Mouse (Mus musculus) stomach, embryonic 16.5 days (tissue): Measurements from ENCODE around the gene Ogdh. TPM values are rescaled to one million over a fixed set of nuclear protein-coding genes. Genes with fewer than 3 reads are reported as not detected.

Experiments used
- ATAC-seq: fragments of 200-750 bp; cut with Nextera tagmentation; 2 replicates; pipeline ENCODE4 v1.8.0; 2017; ENCODE audit warnings: moderate number of reproducible peaks, moderate TSS enrichment; ENCODE audit not compliant: insufficient read depth, low FRiP score
- H3K27ac ChIP-seq: fragments of 300-500 bp; sonication (generic); 2 replicates; pipeline ENCODE4 v1.5.1; 2014; ENCODE audit warnings: low read length
- H3K27me3 ChIP-seq: fragments of 300-500 bp; sonication (generic); 2 replicates; pipeline ENCODE4 v1.6.1; 2014; ENCODE audit warnings: low read length, control low read depth, mixed read lengths; ENCODE audit not compliant: control insufficient read depth, insufficient read depth
- H3K36me3 ChIP-seq: fragments of 300-500 bp; sonication (generic); 2 replicates; pipeline ENCODE4 v1.6.1; 2014; ENCODE audit warnings: low read length; ENCODE audit not compliant: control insufficient read depth, insufficient read depth
- H3K4me1 ChIP-seq: fragments of 300-500 bp; sonication (generic); 2 replicates; pipeline ENCODE4 v1.6.1; 2014; ENCODE audit warnings: low read length, control low read depth, mixed read lengths; ENCODE audit not compliant: control insufficient read depth, insufficient read depth
- H3K4me2 ChIP-seq: fragments of 300-500 bp; sonication (generic); 2 replicates; pipeline ENCODE4 v1.6.1; 2014; ENCODE audit warnings: low read depth, low read length, mixed read lengths
- H3K4me3 ChIP-seq: fragments of 300-500 bp; sonication (generic); replicated peaks from 2 replicates; pipeline ENCODE4 v1.5.1; 2014; ENCODE audit warnings: mild to moderate bottlenecking, low read length
- H3K9ac ChIP-seq: fragments of 300-500 bp; sonication (generic); 2 replicates; pipeline ENCODE4 v1.6.1; 2014; ENCODE audit warnings: low read length
- H3K9me3 ChIP-seq: fragments of 300-500 bp; sonication (generic); replicated peaks from 2 replicates; pipeline ENCODE4 v1.6.1; 2016; ENCODE audit warnings: low read length, control low read depth; ENCODE audit not compliant: control insufficient read depth
- WGBS: fragments of 180-500 bp; shearing (Covaris S2); extraction: QIAGEN DNeasy Blood & Tissue Kit; methylation state at CpG from one replicate; pipeline ENCODE4 v1.1.7; 2014; 5-methylcytosine and 5-hydroxymethylcytosine counted together
- polyA plus RNA-seq: library from polyadenylated mRNA; unstranded; fragments of >200 nt; fragmentation: Nextera tagmentation; extraction: Ambion mirVana; gene quantifications from 2 replicates; pipeline ENCODE4 v1.2.1, GENCODE M21; 2015

Ogdh gene
- polyA plus RNA-seq, 1 experiment from 2014 or later, result 134 TPM

DNA sequence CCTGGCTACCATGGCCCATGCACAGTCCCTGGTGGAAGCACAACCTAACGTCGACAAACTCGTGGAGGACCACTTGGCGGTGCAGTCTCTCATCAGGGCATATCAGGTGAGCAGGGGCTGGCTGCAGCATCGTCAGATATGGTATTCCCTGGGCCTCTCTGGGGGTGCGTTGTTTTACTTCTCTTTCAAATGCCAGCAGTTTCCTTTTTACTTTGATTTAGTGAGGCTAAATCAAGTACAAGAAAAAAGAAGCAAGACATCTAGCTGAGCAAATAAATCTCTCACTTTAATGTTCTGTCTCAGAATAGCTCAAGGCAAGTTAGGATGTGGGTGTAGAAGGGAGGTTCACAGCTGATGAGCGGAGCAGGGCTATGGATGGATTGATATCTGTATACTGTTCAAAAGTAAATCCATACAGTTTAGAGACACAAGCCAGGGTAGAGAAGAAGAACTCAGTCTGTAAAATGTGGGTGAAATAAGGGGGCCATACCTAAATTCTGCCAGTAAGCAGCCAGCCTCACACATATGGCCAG lies 22.5 kb downstream of the Ogdh start:
- no peak for ATAC-seq
- Histone ChIP-seq H3K4me3 (no peak overlapping the region), H3K4me2 (no peak overlapping the region), H3K9me3 (no peaks in the 10 kb centered on the region), H3K27ac (no peak overlapping the region), H3K27me3 (no peaks in the 10 kb centered on the region), H3K9ac (no peak overlapping the region), H3K36me3 (peaks cover 8% of the 10 kb centered on the region; the same call in 1 of the 2 replicates), H3K4me1 (no peaks in the 10 kb centered on the region)
- WGBS, result 82% methylated on average over 7 of the region's 7 CpGs

GRCm38 (mm10) chr11:6316821-6317220 lies 25.4 kb downstream of the Ogdh start:
- Histone ChIP-seq H3K4me3 (no peak overlapping the region), H3K27ac (no peak overlapping the region), H3K4me2 (no peak overlapping the region), H3K9me3 (no peaks in the 10 kb centered on the region), H3K27me3 (no peaks in the 10 kb centered on the region), H3K36me3 (peaks cover 11% of the 10 kb centered on the region), H3K9ac (no peak overlapping the region), H3K4me1 (no peaks in the 10 kb centered on the region)
- ATAC-seq, result no peak
- WGBS, result 90% methylated on average over 11 of the region's 11 CpGs

DNA sequence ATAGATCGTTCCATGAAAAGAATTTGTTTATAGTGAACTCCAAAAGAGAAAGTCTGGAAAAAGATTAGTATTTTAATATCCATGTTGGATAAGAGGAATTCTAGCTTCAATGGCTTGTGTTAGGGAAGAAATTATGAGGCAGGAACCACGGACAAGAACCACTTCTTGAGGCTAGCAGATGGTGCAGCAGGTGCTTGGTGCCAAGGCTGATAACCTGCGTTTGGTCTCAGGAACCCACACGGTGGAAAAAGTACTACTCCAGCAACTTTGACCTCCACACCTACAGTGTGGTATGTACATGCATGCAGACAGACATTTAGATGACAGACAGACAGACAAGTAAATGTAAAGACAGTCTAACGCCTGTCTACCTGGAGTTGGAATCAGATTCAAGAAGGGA lies 27.1 kb downstream of the Ogdh start:
- H3K4me1 ChIP-seq, result no peaks in the 10 kb centered on the region
- no peaks in the 10 kb centered on the region for H3K9me3 ChIP-seq
- WGBS, result 90% methylated on average over 5 of the region's 5 CpGs
- peaks cover 11% of the 10 kb centered on the region for H3K36me3 ChIP-seq
- H3K27me3 ChIP-seq, result no peaks in the 10 kb centered on the region
- H3K9ac ChIP-seq, result no peak overlapping the region
- H3K4me3 ChIP-seq, result no peak overlapping the region
- no peak overlapping the region for H3K27ac ChIP-seq
- no peak overlapping the region for H3K4me2 ChIP-seq
- no peak for ATAC-seq

DNA sequence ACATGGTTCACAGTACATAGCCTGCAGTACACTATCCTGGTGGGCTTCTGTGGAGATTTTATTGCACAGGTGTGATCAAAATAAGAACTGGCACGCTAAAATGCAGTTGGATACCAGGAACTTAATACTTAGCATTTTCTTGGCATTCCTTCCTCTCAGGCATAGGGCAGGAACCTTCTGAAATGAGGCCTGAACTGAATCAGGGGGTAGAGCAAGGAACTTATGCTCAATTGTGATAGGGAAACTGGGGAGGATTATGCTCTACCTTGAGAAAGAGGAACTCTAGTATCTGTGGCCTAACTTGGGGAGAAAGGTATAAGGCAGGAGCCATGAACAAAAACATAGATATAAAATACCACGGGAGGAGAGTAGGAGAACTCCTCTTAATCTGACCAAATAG lies 27.9 kb downstream of the Ogdh start:
- H3K27me3 ChIP-seq, result no peaks in the 10 kb centered on the region
- H3K9me3 ChIP-seq, result no peaks in the 10 kb centered on the region
- no peak for ATAC-seq
- no peaks in the 10 kb centered on the region for H3K4me1 ChIP-seq
- peaks cover 10% of the 10 kb centered on the region for H3K36me3 ChIP-seq
- 92% methylated on average over 2 of the region's 2 CpGs for WGBS
- no peak overlapping the region for H3K4me3 ChIP-seq
- no peak overlapping the region for H3K9ac ChIP-seq
- H3K4me2 ChIP-seq, result no peak overlapping the region
- no peak overlapping the region for H3K27ac ChIP-seq

- no peaks in the 10 kb centered on the region for H3K4me1 ChIP-seq
- no peak overlapping the region for H3K27ac ChIP-seq
- H3K4me2 ChIP-seq, result no peak overlapping the region
- no peaks in the 10 kb centered on the region for H3K9me3 ChIP-seq
- 82% methylated on average over 2 of the region's 2 CpGs for WGBS
- no peak overlapping the region for H3K4me3 ChIP-seq
- peaks cover 6% of the 10 kb centered on the region for H3K36me3 ChIP-seq
- no peak for ATAC-seq
- H3K9ac ChIP-seq, result no peak overlapping the region
- H3K27me3 ChIP-seq, result no peaks in the 10 kb centered on the region
These were observed 30.7 kb downstream of the Ogdh start for GRCm38 (mm10) chr11:6322086-6322485.

GRCm38 (mm10) chr11:6323348-6323747 lies 31.9 kb downstream of the Ogdh start:
- H3K27ac ChIP-seq, result no peak overlapping the region
- no peaks in the 10 kb centered on the region for H3K9me3 ChIP-seq
- H3K4me1 ChIP-seq, result no peaks in the 10 kb centered on the region
- H3K4me2 ChIP-seq, result no peak overlapping the region
- H3K27me3 ChIP-seq, result no peaks in the 10 kb centered on the region
- WGBS, result 76% methylated on average over 5 of the region's 5 CpGs
- no peak for ATAC-seq
- peaks cover 3% of the 10 kb centered on the region; the same call in 1 of the 2 replicates for H3K36me3 ChIP-seq
- H3K9ac ChIP-seq, result no peak overlapping the region
- H3K4me3 ChIP-seq, result no peak overlapping the region

- 93% methylated on average over 7 of the region's 7 CpGs for WGBS
- Histone ChIP-seq H3K9me3 (no peaks in the 10 kb centered on the region), H3K4me2 (no peak overlapping the region), H3K27me3 (no peaks in the 10 kb centered on the region), H3K4me3 (no peak overlapping the region), H3K9ac (no peak overlapping the region), H3K4me1 (no peaks in the 10 kb centered on the region), H3K36me3 (no peaks in the 10 kb centered on the region), H3K27ac (no peak overlapping the region)
- no peak for ATAC-seq
These were observed 39.8 kb downstream of the Ogdh start for GRCm38 (mm10) chr11:6331256-6331655.

DNA sequence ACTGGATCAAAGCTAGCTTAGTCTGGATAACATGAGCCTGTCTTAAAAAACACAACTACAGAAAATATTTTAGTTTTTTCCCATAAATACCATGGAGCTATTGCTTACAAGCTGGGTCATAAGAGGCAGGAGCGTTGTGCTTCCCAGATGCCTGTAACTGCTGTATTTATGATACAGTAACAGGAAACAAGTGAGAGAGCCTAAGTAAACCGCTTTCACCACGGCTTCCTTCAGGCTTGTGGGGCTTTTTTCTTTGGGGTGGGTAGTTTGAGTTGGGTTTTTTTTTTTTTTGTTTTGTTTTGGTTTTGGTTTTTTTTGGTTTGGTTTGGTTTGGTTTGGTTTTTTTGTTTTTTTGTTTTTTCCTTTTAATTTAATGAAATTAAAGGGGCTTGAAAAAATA lies 41.2 kb downstream of the Ogdh start:
- 84% methylated on average over 3 of the region's 3 CpGs for WGBS
- Histone ChIP-seq H3K9ac (no peak overlapping the region), H3K4me1 (no peaks in the 10 kb centered on the region), H3K36me3 (no peaks in the 10 kb centered on the region), H3K4me2 (no peak overlapping the region), H3K9me3 (no peaks in the 10 kb centered on the region), H3K4me3 (no peak overlapping the region), H3K27ac (no peak overlapping the region), H3K27me3 (no peaks in the 10 kb centered on the region)
- ATAC-seq, result no peak

DNA sequence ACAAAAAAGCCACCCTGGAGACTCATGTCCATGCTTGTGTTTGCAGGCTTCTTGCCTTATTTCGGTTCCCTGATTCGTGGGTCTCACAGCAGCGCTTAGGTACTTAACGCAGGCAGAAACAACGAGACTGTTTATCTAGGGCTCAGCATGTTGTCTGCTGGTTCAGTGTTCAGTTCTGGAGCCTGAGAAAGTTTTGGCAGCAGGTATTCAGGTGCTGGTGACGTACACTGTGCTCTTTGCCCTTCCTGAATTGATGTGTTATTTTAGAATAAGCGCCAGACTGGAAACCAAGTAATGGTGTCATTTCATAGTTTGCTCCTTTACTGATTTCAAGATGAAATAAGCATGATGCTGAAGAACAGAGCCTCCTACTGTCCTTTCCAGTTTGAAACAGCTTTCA lies 42.0 kb downstream of the Ogdh start:
- H3K36me3 ChIP-seq, result no peaks in the 10 kb centered on the region
- no peaks in the 10 kb centered on the region for H3K27me3 ChIP-seq
- no peak overlapping the region for H3K4me3 ChIP-seq
- H3K27ac ChIP-seq, result no peak overlapping the region
- 85% methylated on average over 7 of the region's 7 CpGs for WGBS
- H3K4me2 ChIP-seq, result no peak overlapping the region
- no peaks in the 10 kb centered on the region for H3K4me1 ChIP-seq
- H3K9me3 ChIP-seq, result no peaks in the 10 kb centered on the region
- no peak for ATAC-seq
- no peak overlapping the region for H3K9ac ChIP-seq

DNA sequence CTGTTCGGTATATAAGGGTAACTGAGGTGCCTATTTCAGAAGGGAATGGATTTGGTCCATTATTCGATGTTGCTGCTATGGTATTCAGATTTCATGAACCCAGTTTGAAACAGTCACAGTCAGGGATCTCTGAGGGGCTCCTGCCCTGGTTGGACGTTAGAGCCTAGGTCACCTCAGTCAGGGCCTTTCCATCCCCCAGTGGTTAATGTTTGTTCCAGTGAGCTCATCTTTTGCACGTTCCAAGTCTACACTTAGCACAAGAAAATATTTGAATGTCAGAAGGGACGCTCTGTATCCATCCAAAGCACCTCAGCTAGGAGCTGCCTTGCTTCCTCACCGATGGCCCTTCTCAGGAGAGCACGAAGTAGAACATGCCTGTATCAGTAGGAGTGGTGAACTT lies 43.9 kb downstream of the Ogdh start:
- Histone ChIP-seq H3K36me3 (0 out of 2 replicates have a peak, but pooled peaks cover 4% of the 10 kb centered on the region), H3K9ac (no peak overlapping the region), H3K27me3 (no peaks in the 10 kb centered on the region), H3K4me2 (no peak overlapping the region), H3K4me1 (no peaks in the 10 kb centered on the region), H3K27ac (no peak overlapping the region), H3K9me3 (no peaks in the 10 kb centered on the region), H3K4me3 (no peak overlapping the region)
- ATAC-seq, result no peak
- 92% methylated on average over 7 of the region's 7 CpGs for WGBS
